Mouse (Mus musculus) heart, postnatal 0 days (tissue): ENCODE results near the gene Tha1.

Source experiments
- CTCF ChIP-seq: IDR thresholded peaks from 2 replicates; pipeline ENCODE4 v1.5.1; 2016; ENCODE audit warnings: antibody characterized with exemption, control low read depth, low read depth
- EP300 ChIP-seq: IDR thresholded peaks from 2 replicates; pipeline ENCODE4 v1.6.1; 2016; ENCODE audit warnings: antibody characterized with exemption, low read depth

DNA sequence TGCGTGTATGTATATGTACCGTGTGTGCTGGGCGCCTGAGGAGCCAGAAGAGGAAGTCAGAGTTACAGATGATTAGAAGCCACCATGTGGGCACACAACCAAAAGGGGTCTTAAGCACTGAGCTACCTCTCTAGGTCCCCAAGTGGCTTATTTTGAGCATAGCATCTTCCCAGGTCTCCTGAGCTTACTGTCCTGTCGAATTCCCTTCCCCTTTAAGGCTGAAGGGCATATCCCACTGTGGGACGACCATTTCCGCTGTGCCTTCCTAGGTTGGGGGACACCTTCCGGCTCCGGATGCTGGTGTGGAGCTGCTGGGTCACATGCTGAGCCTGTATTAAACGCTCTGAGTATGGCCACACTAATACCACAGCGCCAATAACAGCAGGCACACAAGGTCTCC lies 21.4 kb upstream of the Tha1 start:
- TF ChIP-seq CTCF (no peak), EP300 (no peak)
